Mouse (Mus musculus): ENCODE data around the gene Gm20388.

- TF ChIP-seq TAL1 (IDR thresholded peaks at IDR 0.05; ENCODE audit: low read length) (no peak), GATA1 (IDR thresholded peaks at IDR 0.05; ENCODE audit: low read length) (no peak)
Observed at GRCm38 (mm10) chr8:120673298-120673697, 762.7 kb downstream of the Gm20388 start.

All from erythroblast, embryonic 14.5 days (primary cell).